Mouse (Mus musculus): ENCODE measurements around the gene Ndel1. TPM values are rescaled to one million over a fixed set of nuclear protein-coding genes. Genes with fewer than 3 reads are reported as not detected.

Gene Ndel1
- polyA plus RNA-seq, 1 experiment from 2014 or later: 110 TPM

DNA sequence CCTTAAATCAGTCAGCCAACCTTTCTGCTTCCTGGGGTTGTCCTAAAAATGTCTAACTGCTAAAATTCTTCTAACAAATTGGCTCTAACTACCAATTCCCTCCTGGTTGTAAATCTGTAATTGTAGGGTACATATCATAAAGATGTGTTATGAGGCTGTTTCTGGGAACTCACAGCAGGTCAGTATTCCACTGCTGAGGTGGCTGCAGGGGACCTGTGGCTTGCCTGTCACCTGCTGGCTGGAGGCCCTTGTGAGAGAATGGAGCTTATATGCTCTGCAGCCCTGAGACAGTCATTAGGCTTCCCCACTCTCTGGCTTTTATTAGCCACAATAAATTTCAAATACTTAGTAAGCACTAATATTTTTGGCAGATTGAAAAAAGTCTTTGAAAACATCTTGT is 92.8 kb downstream of the Ndel1 start:
- Histone ChIP-seq H3K4me2 (replicated peaks) (no peak overlapping the region), H3K27ac (replicated peaks) (no peak overlapping the region), H3K36me3 (peaks cover 59% of the 10 kb centered on the region), H3K4me3 (replicated peaks) (no peak overlapping the region), H3K9me3 (replicated peaks) (no peaks in the 10 kb centered on the region), H3K27me3 (no peaks in the 10 kb centered on the region), H3K4me1 (no peaks in the 10 kb centered on the region), H3K9ac (no peak overlapping the region)
- ATAC-seq (ENCODE audit: insufficient number of reproducible peaks, low FRiP score, low TSS enrichment, low read depth): no peak

DNA sequence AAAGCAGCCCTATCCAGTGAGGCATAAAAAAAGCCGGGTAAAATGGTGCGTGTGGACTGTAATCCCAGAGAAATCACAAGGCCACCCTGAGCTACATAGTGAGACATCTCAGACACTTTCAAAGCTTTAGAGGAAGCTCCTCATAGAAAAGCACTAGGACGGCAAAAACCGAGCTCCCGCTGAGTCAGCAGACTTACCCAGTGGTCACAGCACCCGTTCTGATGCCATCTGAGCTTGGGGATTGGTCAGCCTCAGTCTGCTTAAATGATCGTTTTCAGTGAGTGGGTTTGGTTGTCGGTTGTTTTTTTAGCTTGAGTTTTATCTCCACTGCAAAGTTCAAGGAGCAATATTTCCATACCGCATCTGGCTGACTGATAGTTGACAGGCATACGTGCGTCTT is 93.7 kb downstream of the Ndel1 start:
- Histone ChIP-seq H3K4me2 (replicated peaks) (no peak overlapping the region), H3K36me3 (peaks cover 59% of the 10 kb centered on the region), H3K27me3 (no peaks in the 10 kb centered on the region), H3K9me3 (replicated peaks) (no peaks in the 10 kb centered on the region), H3K4me3 (replicated peaks) (no peak overlapping the region), H3K9ac (no peak overlapping the region), H3K4me1 (no peaks in the 10 kb centered on the region), H3K27ac (replicated peaks) (no peak overlapping the region)
- 84% methylated on average over 11 of the region's 11 CpGs for WGBS
- no peak for ATAC-seq (ENCODE audit: insufficient number of reproducible peaks, low FRiP score, low TSS enrichment, low read depth)

DNA sequence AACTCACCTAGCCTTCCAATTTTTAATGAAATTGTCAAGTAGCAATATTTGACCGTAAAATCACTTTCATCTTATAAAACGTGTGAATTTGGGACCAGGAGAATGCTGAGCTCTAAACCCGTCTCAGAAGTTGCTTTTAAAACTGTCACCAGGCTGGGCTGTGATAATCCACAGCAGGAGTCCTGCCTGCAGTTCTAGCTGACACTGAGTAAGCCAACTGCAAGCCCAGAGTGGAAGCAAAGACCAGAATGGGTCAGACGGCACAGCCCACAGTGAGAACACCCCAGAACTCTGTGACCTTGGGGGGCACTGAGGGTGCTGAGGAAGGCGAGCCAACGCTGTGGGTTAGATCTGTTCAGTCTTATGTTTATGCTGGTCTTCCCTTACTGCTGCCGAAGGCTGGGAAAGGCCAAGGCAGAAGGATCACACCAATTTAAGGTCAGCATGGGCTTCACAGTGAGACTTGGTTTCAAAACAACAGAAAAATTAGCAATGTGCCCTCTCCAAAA is 95.5 kb downstream of the Ndel1 start:
- Histone ChIP-seq H3K36me3 (peaks cover 57% of the 10 kb centered on the region), H3K9me3 (replicated peaks) (no peaks in the 10 kb centered on the region), H3K27ac (replicated peaks) (no peak overlapping the region), H3K9ac (no peak overlapping the region), H3K4me2 (replicated peaks) (no peak overlapping the region), H3K4me3 (replicated peaks) (no peak overlapping the region), H3K27me3 (no peaks in the 10 kb centered on the region), H3K4me1 (no peaks in the 10 kb centered on the region)
- ATAC-seq (ENCODE audit: insufficient number of reproducible peaks, low FRiP score, low TSS enrichment, low read depth): no peak
- WGBS: 85% methylated on average over 7 of the region's 7 CpGs

Other genes with a start within 250 kb of the Ndel1 start
- 87.8 and 94.2 TPM in 2 replicates for gene Myh10, start 180.3 kb downstream of the Ndel1 start, polyA plus RNA-seq (2015; fragmentation: Nextera tagmentation; extraction: Ambion mirVana)
- gene Rnf222, start 16.7 kb upstream of the Ndel1 start, polyA plus RNA-seq (2015; fragmentation: Nextera tagmentation; extraction: Ambion mirVana): 3.4 and 3.5 TPM in 2 replicates
- 985 and 994 TPM in 2 replicates for gene Rpl26, start 29.7 kb upstream of the Ndel1 start, polyA plus RNA-seq (2015; fragmentation: Nextera tagmentation; extraction: Ambion mirVana)
- gene Odf4, start 55.2 kb upstream of the Ndel1 start, polyA plus RNA-seq (2015; fragmentation: Nextera tagmentation; extraction: Ambion mirVana): not detected in 2 replicates
- 8.0 and 9.7 TPM in 2 replicates for gene Arhgef15, start 85.6 kb upstream of the Ndel1 start, polyA plus RNA-seq (2015; fragmentation: Nextera tagmentation; extraction: Ambion mirVana)
- 6.0 and 10.0 TPM in 2 replicates for gene Slc25a35, start 96.3 kb upstream of the Ndel1 start, polyA plus RNA-seq (2015; fragmentation: Nextera tagmentation; extraction: Ambion mirVana)
- gene Rangrf, start 103.3 kb upstream of the Ndel1 start, polyA plus RNA-seq (2015; fragmentation: Nextera tagmentation; extraction: Ambion mirVana): 49.5 and 52.3 TPM in 2 replicates
- gene Pfas, start 136.6 kb upstream of the Ndel1 start, polyA plus RNA-seq (2015; fragmentation: Nextera tagmentation; extraction: Ambion mirVana): 26.1 and 27.5 TPM in 2 replicates
- gene Ctc1, start 144.1 kb upstream of the Ndel1 start, polyA plus RNA-seq (2015; fragmentation: Nextera tagmentation; extraction: Ambion mirVana): 43.7 and 53.5 TPM in 2 replicates
- 122 and 123 TPM in 2 replicates for gene Aurkb, start 173.8 kb upstream of the Ndel1 start, polyA plus RNA-seq (2015; fragmentation: Nextera tagmentation; extraction: Ambion mirVana)
- gene Borcs6, start 187.9 kb upstream of the Ndel1 start, polyA plus RNA-seq (2015; fragmentation: Nextera tagmentation; extraction: Ambion mirVana): 14.9 and 15.7 TPM in 2 replicates
- 102 and 137 TPM in 2 replicates for gene Tmem107, start 198.9 kb upstream of the Ndel1 start, polyA plus RNA-seq (2015; fragmentation: Nextera tagmentation; extraction: Ambion mirVana)
- 111 and 149 TPM in 2 replicates for gene Vamp2, start 216.6 kb upstream of the Ndel1 start, polyA plus RNA-seq (2015; fragmentation: Nextera tagmentation; extraction: Ambion mirVana)
- gene Per1, start 223.4 kb upstream of the Ndel1 start, polyA plus RNA-seq (2015; fragmentation: Nextera tagmentation; extraction: Ambion mirVana): 29.6 and 34.4 TPM in 2 replicates
- 0.55 and 0.64 TPM in 2 replicates for gene Hes7, start 248.5 kb upstream of the Ndel1 start, polyA plus RNA-seq (2015; fragmentation: Nextera tagmentation; extraction: Ambion mirVana)